Mouse (Mus musculus) spleen, adult 2 months (tissue): ENCODE results near the gene Vat1l. TPM values are rescaled to one million over a fixed set of nuclear protein-coding genes. Genes with fewer than 3 reads are reported as not detected.

ENCODE experiments used
- DNase-seq, 2 experiments: peaks; one replicate each; pipeline versions ENCODE4 v3.0.0 to v3.0.0-alpha.2; 2012 to 2021; ENCODE audit warnings: low spot score in 2 of 2, low read depth in 1 of 2
- H3K27ac ChIP-seq: fragments of 200-500 bp; 2 replicates; pipeline ENCODE4 v1.5.1; 2012; ENCODE audit warnings: low read length, inconsistent platforms; ENCODE audit not compliant: insufficient read depth
- H3K27me3 ChIP-seq: fragments of 200-500 bp; 2 replicates; pipeline ENCODE4 v1.6.1; 2012; ENCODE audit warnings: mild to moderate bottlenecking, moderate library complexity, low read length, inconsistent platforms; ENCODE audit not compliant: control insufficient read depth, insufficient read depth
- H3K36me3 ChIP-seq: fragments of 200-500 bp; 2 replicates; pipeline ENCODE4 v1.6.1; 2012; ENCODE audit warnings: mild to moderate bottlenecking, low read length, inconsistent platforms; ENCODE audit not compliant: control insufficient read depth, insufficient read depth
- H3K4me1 ChIP-seq: fragments of 200-500 bp; 2 replicates; pipeline ENCODE4 v1.6.1; 2011; ENCODE audit warnings: inconsistent platforms; ENCODE audit not compliant: control insufficient read depth, insufficient read depth, insufficient read length
- H3K4me3 ChIP-seq: fragments of 200-500 bp; 2 replicates; pipeline ENCODE4 v1.5.1; 2011; ENCODE audit warnings: mild to moderate bottlenecking, inconsistent platforms; ENCODE audit not compliant: insufficient read depth, insufficient read length; ENCODE audit errors: extremely low read depth
- CTCF ChIP-seq: fragments of 200-500 bp; IDR thresholded peaks from 2 replicates; pipeline ENCODE4 v1.5.1; 2011; ENCODE audit warnings: mild to moderate bottlenecking, inconsistent platforms; ENCODE audit not compliant: insufficient read depth, insufficient read length, insufficient replicate concordance; ENCODE audit errors: extremely low read depth
- POLR2A ChIP-seq: fragments of 200-500 bp; IDR thresholded peaks from 2 replicates; pipeline ENCODE4 v1.6.1; 2011; ENCODE audit warnings: low read depth, low read length, inconsistent platforms
- WGBS: fragments of 180-500 bp; shearing (Covaris S2); methylation state at CpG from one replicate; pipeline ENCODE4 v1.1.7; 2018; 5-methylcytosine and 5-hydroxymethylcytosine counted together
- polyA plus RNA-seq: library from polyadenylated mRNA; depleted of rRNA; stranded (reverse); fragments of >200 nt; gene quantifications from 2 replicates; pipeline ENCODE4 v1.2.3, GENCODE M21; 2012

Gene Vat1l
- polyA plus RNA-seq, 1 experiment: not detected

GRCm38 (mm10) chr8:114351643-114352427, 146.4 kb downstream of the Vat1l start:
- no peak for DNase-seq
- 14% methylated on average over 14 of the region's 14 CpGs for WGBS
- no peak overlapping the region for H3K4me3 ChIP-seq

GRCm38 (mm10) chr8:114360506-114360905, 155.1 kb downstream of the Vat1l start:
- no peak for DNase-seq
- TF ChIP-seq POLR2A (no peak), CTCF (no peak)
- 71% methylated on average over 8 of the region's 8 CpGs for WGBS
- no peak overlapping the region for H3K4me3 ChIP-seq
- no peak overlapping the region for H3K27ac ChIP-seq
- H3K27me3 ChIP-seq: no peaks in the 10 kb centered on the region
- no peaks in the 10 kb centered on the region for H3K4me1 ChIP-seq
- H3K36me3 ChIP-seq: no peaks in the 10 kb centered on the region

More at GRCm38 (mm10) chr8:114351643-114352427, 146.4 kb downstream of the Vat1l start:
- Histone ChIP-seq H3K27ac (no peak overlapping the region), H3K4me1 (no peaks in the 10 kb centered on the region), H3K36me3 (no peaks in the 10 kb centered on the region), H3K27me3 (no peaks in the 10 kb centered on the region)
- no peak for TF ChIP-seq CTCF
- no peak for TF ChIP-seq POLR2A

- Histone ChIP-seq H3K4me1 (no peaks in the 10 kb centered on the region), H3K27ac (no peak overlapping the region), H3K36me3 (no peaks in the 10 kb centered on the region), H3K27me3 (no peaks in the 10 kb centered on the region), H3K4me3 (no peak overlapping the region)
- WGBS: 60% methylated on average over 5 of the region's 5 CpGs
- no peak for DNase-seq
- TF ChIP-seq CTCF: no peak
- no peak for TF ChIP-seq POLR2A
Observed at GRCm38 (mm10) chr8:114363167-114363566, 157.8 kb downstream of the Vat1l start.

- no peak overlapping the region for H3K4me3 ChIP-seq
- H3K4me1 ChIP-seq: no peaks in the 10 kb centered on the region
- DNase-seq: no peak
- no peaks in the 10 kb centered on the region for H3K36me3 ChIP-seq
- H3K27me3 ChIP-seq: no peaks in the 10 kb centered on the region
- H3K27ac ChIP-seq: no peak overlapping the region
- no peak for TF ChIP-seq POLR2A
- no peak for TF ChIP-seq CTCF
- WGBS: 72% methylated on average over 8 of the region's 8 CpGs
Observed at GRCm38 (mm10) chr8:114363656-114364055, 158.2 kb downstream of the Vat1l start.

- no peak overlapping the region for H3K4me3 ChIP-seq
- H3K27ac ChIP-seq: no peak overlapping the region
- 34% methylated on average over 27 of the region's 27 CpGs for WGBS
- peak in 1 of 2 experiments; percentile 22 for DNase-seq
- TF ChIP-seq CTCF: peak; percentile 53; the same call in 1 of the 2 replicates
- TF ChIP-seq POLR2A: no peak
- no peaks in the 10 kb centered on the region for H3K27me3 ChIP-seq
- no peaks in the 10 kb centered on the region for H3K4me1 ChIP-seq
- H3K36me3 ChIP-seq: no peaks in the 10 kb centered on the region
Observed at GRCm38 (mm10) chr8:114369038-114369976, 163.9 kb downstream of the Vat1l start.

- WGBS: 82% methylated on average over 6 of the region's 6 CpGs
- Histone ChIP-seq H3K27me3 (no peaks in the 10 kb centered on the region), H3K27ac (no peak overlapping the region), H3K4me1 (no peaks in the 10 kb centered on the region), H3K4me3 (no peak overlapping the region), H3K36me3 (no peaks in the 10 kb centered on the region)
- DNase-seq: no peak
- TF ChIP-seq CTCF: no peak
Observed at GRCm38 (mm10) chr8:114374390-114374789, 169.0 kb downstream of the Vat1l start.
